Mouse (Mus musculus): ENCODE data around the gene Fam209. TPM values are rescaled to one million over a fixed set of nuclear protein-coding genes. Genes with fewer than 3 reads are reported as not detected.

Gene Fam209
- polyA plus RNA-seq (2015; fragmentation: Nextera tagmentation; extraction: Ambion mirVana) = not detected in 2 replicates

GRCm38 (mm10) chr2:172472318-172472717 is at the start of gene Fam209:
Gene Fam209, plus strand, starts transcription at chr2:172472520.
- no peaks in the 10 kb centered on the region for H3K4me1 ChIP-seq (replicated peaks; ENCODE audit: control insufficient read depth, insufficient read depth, low read length)
- H3K36me3 ChIP-seq (ENCODE audit: control insufficient read depth, insufficient read depth) = peaks cover 26% of the 10 kb centered on the region
- no peak within 1 kb of the TSS for H3K9ac ChIP-seq (ENCODE audit: low read depth, low read length)
- H3K27me3 ChIP-seq (replicated peaks; ENCODE audit: control insufficient read depth, insufficient read depth, low read length) = no peaks in the 10 kb centered on the region
- H3K4me2 ChIP-seq (replicated peaks; ENCODE audit: low read depth) = no peak within 1 kb of the TSS
- no peak within 1 kb of the TSS for H3K27ac ChIP-seq (ENCODE audit: low read depth, low read length)
- ATAC-seq = no peak
- no peaks in the 10 kb centered on the region for H3K9me3 ChIP-seq (ENCODE audit: control insufficient read depth)
- WGBS = 86% methylated on average over 11 of the region's 11 CpGs
- H3K4me3 ChIP-seq (ENCODE audit: low read depth, low read length) = no peak within 1 kb of the TSS
- TF ChIP-seq CTCF (IDR thresholded peaks at IDR 0.05; ENCODE audit: low read depth) = no peak

GRCm38 (mm10) chr2:172430609-172431008 is 41.7 kb upstream of the Fam209 start:
- 29% methylated on average over 1 of the region's 1 CpGs for WGBS
- Histone ChIP-seq H3K36me3 (ENCODE audit: control insufficient read depth, insufficient read depth) (no peaks in the 10 kb centered on the region), H3K4me1 (replicated peaks; ENCODE audit: control insufficient read depth, insufficient read depth, low read length) (no peaks in the 10 kb centered on the region), H3K9ac (ENCODE audit: low read depth, low read length) (no peak overlapping the region), H3K4me2 (replicated peaks; ENCODE audit: low read depth) (no peak overlapping the region), H3K4me3 (ENCODE audit: low read depth, low read length) (no peak overlapping the region), H3K27ac (ENCODE audit: low read depth, low read length) (no peak overlapping the region), H3K9me3 (ENCODE audit: control insufficient read depth) (no peaks in the 10 kb centered on the region), H3K27me3 (replicated peaks; ENCODE audit: control insufficient read depth, insufficient read depth, low read length) (no peaks in the 10 kb centered on the region)
- no peak for ATAC-seq
- no peak for TF ChIP-seq CTCF (IDR thresholded peaks at IDR 0.05; ENCODE audit: low read depth)

DNA sequence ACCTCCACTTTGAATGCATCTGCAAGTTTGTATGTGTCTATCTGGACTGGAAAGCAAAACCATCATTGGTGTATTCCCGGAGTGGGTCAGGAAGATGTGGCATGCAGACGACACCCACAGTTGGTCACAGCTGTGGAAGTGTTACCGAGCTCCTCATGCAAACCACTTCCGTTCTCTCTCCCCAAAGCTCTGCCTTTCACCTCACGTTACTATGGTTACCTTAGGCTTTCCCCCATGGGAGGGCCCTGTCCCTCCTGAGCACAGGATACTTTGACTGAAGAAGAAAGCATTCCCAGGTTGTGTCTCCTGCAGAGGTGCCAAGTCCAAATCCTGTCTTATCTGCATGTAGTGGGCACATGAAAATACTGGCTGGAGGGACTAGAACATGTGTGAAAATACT is 38.6 kb upstream of the Fam209 start:
- TF ChIP-seq CTCF (IDR thresholded peaks at IDR 0.05; ENCODE audit: low read depth) = no peak
- H3K36me3 ChIP-seq (ENCODE audit: control insufficient read depth, insufficient read depth) = no peaks in the 10 kb centered on the region
- H3K27me3 ChIP-seq (replicated peaks; ENCODE audit: control insufficient read depth, insufficient read depth, low read length) = no peaks in the 10 kb centered on the region
- H3K4me2 ChIP-seq (replicated peaks; ENCODE audit: low read depth) = no peak overlapping the region
- no peaks in the 10 kb centered on the region for H3K4me1 ChIP-seq (replicated peaks; ENCODE audit: control insufficient read depth, insufficient read depth, low read length)
- WGBS = 48% methylated on average over 5 of the region's 5 CpGs
- no peak overlapping the region for H3K4me3 ChIP-seq (ENCODE audit: low read depth, low read length)
- no peaks in the 10 kb centered on the region for H3K9me3 ChIP-seq (ENCODE audit: control insufficient read depth)
- H3K27ac ChIP-seq (ENCODE audit: low read depth, low read length) = no peak overlapping the region
- no peak overlapping the region for H3K9ac ChIP-seq (ENCODE audit: low read depth, low read length)
- ATAC-seq = no peak

- Histone ChIP-seq H3K4me2 (replicated peaks; ENCODE audit: low read depth) (no peak overlapping the region), H3K27me3 (replicated peaks; ENCODE audit: control insufficient read depth, insufficient read depth, low read length) (no peaks in the 10 kb centered on the region), H3K9ac (ENCODE audit: low read depth, low read length) (no peak overlapping the region), H3K36me3 (ENCODE audit: control insufficient read depth, insufficient read depth) (no peaks in the 10 kb centered on the region), H3K27ac (ENCODE audit: low read depth, low read length) (no peak overlapping the region), H3K4me3 (ENCODE audit: low read depth, low read length) (no peak overlapping the region), H3K4me1 (replicated peaks; ENCODE audit: control insufficient read depth, insufficient read depth, low read length) (peaks cover 4% of the 10 kb centered on the region; the same call in 1 of the 2 replicates), H3K9me3 (ENCODE audit: control insufficient read depth) (no peaks in the 10 kb centered on the region)
- no peak for ATAC-seq
- no peak for TF ChIP-seq CTCF (IDR thresholded peaks at IDR 0.05; ENCODE audit: low read depth)
- WGBS = 63% methylated on average over 16 of the region's 16 CpGs
Observed at GRCm38 (mm10) chr2:172437371-172437952, 34.9 kb upstream of the Fam209 start.

- peak within 1 kb of the TSS; percentile 84 for H3K4me3 ChIP-seq (ENCODE audit: low read depth, low read length)
- peak within 1 kb of the TSS; percentile 70 for H3K27ac ChIP-seq (ENCODE audit: low read depth, low read length)
- H3K9ac ChIP-seq (ENCODE audit: low read depth, low read length) = peak within 1 kb of the TSS; percentile 81
- peaks cover 4% of the 10 kb centered on the region; the same call in 1 of the 2 replicates for H3K4me1 ChIP-seq (replicated peaks; ENCODE audit: control insufficient read depth, insufficient read depth, low read length)
- no peaks in the 10 kb centered on the region for H3K27me3 ChIP-seq (replicated peaks; ENCODE audit: control insufficient read depth, insufficient read depth, low read length)
- peaks cover 7% of the 10 kb centered on the region; the same call in 1 of the 2 replicates for H3K36me3 ChIP-seq (ENCODE audit: control insufficient read depth, insufficient read depth)
- H3K9me3 ChIP-seq (ENCODE audit: control insufficient read depth) = no peaks in the 10 kb centered on the region
- peak within 1 kb of the TSS; percentile 85 for H3K4me2 ChIP-seq (replicated peaks; ENCODE audit: low read depth)
- WGBS = 2% methylated on average over 35 of the region's 35 CpGs
- ATAC-seq = peak; percentile 99
- TF ChIP-seq CTCF (IDR thresholded peaks at IDR 0.05; ENCODE audit: low read depth) = peak; percentile 35
Observed at GRCm38 (mm10) chr2:172439843-172440639, 32.3 kb upstream of the Fam209 start, which contains the start of gene Rtf2. Gene Rtf2, plus strand, starts transcription at chr2:172440556.

- no peak for TF ChIP-seq CTCF (IDR thresholded peaks at IDR 0.05; ENCODE audit: low read depth)
- H3K4me2 ChIP-seq (replicated peaks; ENCODE audit: low read depth) = peak overlapping the region; percentile 85
- H3K27ac ChIP-seq (ENCODE audit: low read depth, low read length) = peak overlapping the region; percentile 70
- H3K9ac ChIP-seq (ENCODE audit: low read depth, low read length) = peak overlapping the region; percentile 81
- H3K4me1 ChIP-seq (replicated peaks; ENCODE audit: control insufficient read depth, insufficient read depth, low read length) = peaks cover 4% of the 10 kb centered on the region; the same call in 1 of the 2 replicates
- H3K4me3 ChIP-seq (ENCODE audit: low read depth, low read length) = peak overlapping the region; percentile 84
- peak; percentile 58 for ATAC-seq
- H3K27me3 ChIP-seq (replicated peaks; ENCODE audit: control insufficient read depth, insufficient read depth, low read length) = no peaks in the 10 kb centered on the region
- peaks cover 13% of the 10 kb centered on the region for H3K36me3 ChIP-seq (ENCODE audit: control insufficient read depth, insufficient read depth)
- WGBS = under 1% methylated on average over 21 of the region's 21 CpGs
- H3K9me3 ChIP-seq (ENCODE audit: control insufficient read depth) = no peaks in the 10 kb centered on the region
Observed at GRCm38 (mm10) chr2:172440640-172441005, 31.7 kb upstream of the Fam209 start.

All from intestine, postnatal 0 days (tissue).